Mouse (Mus musculus) liver, adult 2 months (tissue): ENCODE measurements at regions not wholly inside any gene's neighbourhood (a gene's known extent, or its start where the extent isn't known, plus 50 kb on each side); places are given as distances from the start of the nearest gene placed in this dataset.

Source experiments
- DNase-seq: peaks from one replicate; pipeline ENCODE4 v3.0.0-alpha.2; 2011; ENCODE audit warnings: low read depth, low spot score; ENCODE audit errors: extremely low read depth
- H3K27ac ChIP-seq: fragments of 200-500 bp; replicated peaks from 2 replicates; pipeline ENCODE4 v1.5.1; 2012; ENCODE audit warnings: low read depth, mild to moderate bottlenecking, control low read depth, inconsistent platforms, low read length; ENCODE audit not compliant: insufficient read depth
- H3K27me3 ChIP-seq: fragments of 200-500 bp; 2 replicates; pipeline ENCODE4 v1.6.1; 2012; ENCODE audit warnings: mild to moderate bottlenecking, moderate library complexity, low read length, inconsistent platforms; ENCODE audit not compliant: control insufficient read depth, insufficient read depth
- H3K36me3 ChIP-seq: fragments of 200-500 bp; 2 replicates; pipeline ENCODE4 v1.6.1; 2012; ENCODE audit warnings: low read length, inconsistent platforms; ENCODE audit not compliant: control insufficient read depth, insufficient read depth
- H3K4me1 ChIP-seq: fragments of 200-500 bp; 2 replicates; pipeline ENCODE4 v1.6.1; 2011; ENCODE audit warnings: low read length; ENCODE audit not compliant: control insufficient read depth, insufficient read depth
- H3K4me3 ChIP-seq: fragments of 200-500 bp; 2 replicates; pipeline ENCODE4 v1.5.1; 2011; ENCODE audit warnings: low read depth, mild to moderate bottlenecking, control low read depth, low read length, moderate library complexity; ENCODE audit not compliant: insufficient read depth
- H3K79me2 ChIP-seq: fragments of 200-500 bp; 2 replicates; pipeline ENCODE4 v1.6.1; 2012; ENCODE audit warnings: inconsistent platforms, mild to moderate bottlenecking, low read length, moderate library complexity; ENCODE audit not compliant: control insufficient read depth, insufficient read depth
- H3K9ac ChIP-seq: fragments of 200-500 bp; 2 replicates; pipeline ENCODE4 v1.6.1; 2012; ENCODE audit warnings: low read depth, mild to moderate bottlenecking, control low read depth, inconsistent platforms, low read length
- CTCF ChIP-seq: fragments of 200-500 bp; IDR thresholded peaks from 2 replicates; pipeline ENCODE4 v1.5.1; 2011; ENCODE audit warnings: low read depth, low read length, control low read depth
- POLR2A ChIP-seq: fragments of 200-500 bp; IDR thresholded peaks from 2 replicates; pipeline ENCODE4 v1.6.1; 2011; ENCODE audit warnings: low read length, control low read depth; ENCODE audit not compliant: insufficient read depth; ENCODE audit errors: extremely low read depth
- WGBS: fragments of 180-500 bp; shearing (Covaris S2); methylation state at CpG from one replicate; pipeline ENCODE4 v1.1.7; 2018; 5-methylcytosine and 5-hydroxymethylcytosine counted together

DNA sequence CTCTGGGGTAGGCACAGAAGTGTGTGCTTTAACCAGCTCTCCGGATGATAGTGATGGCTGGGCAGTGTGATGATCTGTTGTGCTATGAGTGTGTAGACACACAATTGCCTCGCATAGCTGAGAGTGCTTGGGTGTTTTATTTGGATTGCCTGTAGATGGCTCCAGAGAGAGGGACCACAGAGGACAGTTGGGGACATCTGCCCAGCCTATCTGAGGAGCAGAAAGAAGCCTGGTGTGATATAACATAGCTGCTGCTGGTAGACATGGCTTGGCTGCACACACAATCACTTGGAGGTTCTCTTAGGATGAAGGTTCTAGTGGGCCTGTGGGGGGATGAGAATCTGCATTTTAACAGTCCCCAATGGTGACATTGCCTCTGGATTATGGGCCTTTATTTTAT is 60.6 kb upstream of the Mphosph6 start:
- no peak for TF ChIP-seq POLR2A
- no peak for TF ChIP-seq CTCF
- no peak overlapping the region for H3K27ac ChIP-seq
- H3K4me3 ChIP-seq, result no peak overlapping the region
- no peaks in the 10 kb centered on the region for H3K36me3 ChIP-seq
- 50% methylated on average over 2 of the region's 2 CpGs for WGBS
- no peak overlapping the region for H3K9ac ChIP-seq
- 0 out of 2 replicates have a peak, but pooled peaks cover 6% of the 10 kb centered on the region for H3K27me3 ChIP-seq
- H3K4me1 ChIP-seq, result no peaks in the 10 kb centered on the region
- H3K79me2 ChIP-seq, result no peaks in the 10 kb centered on the region
- no peak for DNase-seq

GRCm38 (mm10) chr8:117859734-117860133 is 58.0 kb upstream of the Mphosph6 start:
- Histone ChIP-seq H3K27ac (no peak overlapping the region), H3K9ac (no peak overlapping the region), H3K79me2 (no peaks in the 10 kb centered on the region), H3K4me1 (no peaks in the 10 kb centered on the region), H3K27me3 (0 out of 2 replicates have a peak, but pooled peaks cover 6% of the 10 kb centered on the region), H3K36me3 (no peaks in the 10 kb centered on the region), H3K4me3 (no peak overlapping the region)
- WGBS, result 18% methylated on average over 11 of the region's 11 CpGs
- TF ChIP-seq POLR2A, result no peak
- no peak for TF ChIP-seq CTCF
- peak; percentile 16 for DNase-seq

GRCm38 (mm10) chr8:117859095-117859494 is 57.4 kb upstream of the Mphosph6 start:
- TF ChIP-seq POLR2A (no peak), CTCF (no peak)
- no peak overlapping the region for H3K27ac ChIP-seq
- 71% methylated on average over 7 of the region's 7 CpGs for WGBS
- DNase-seq, result no peak
- no peaks in the 10 kb centered on the region for H3K36me3 ChIP-seq
- no peak overlapping the region for H3K9ac ChIP-seq
- no peak overlapping the region for H3K4me3 ChIP-seq
- no peaks in the 10 kb centered on the region for H3K4me1 ChIP-seq
- H3K27me3 ChIP-seq, result 0 out of 2 replicates have a peak, but pooled peaks cover 6% of the 10 kb centered on the region
- H3K79me2 ChIP-seq, result no peaks in the 10 kb centered on the region

GRCm38 (mm10) chr8:117856121-117856520 is 54.4 kb upstream of the Mphosph6 start:
- Histone ChIP-seq H3K79me2 (no peaks in the 10 kb centered on the region), H3K27me3 (0 out of 2 replicates have a peak, but pooled peaks cover 6% of the 10 kb centered on the region)
- no peak for TF ChIP-seq POLR2A

DNA sequence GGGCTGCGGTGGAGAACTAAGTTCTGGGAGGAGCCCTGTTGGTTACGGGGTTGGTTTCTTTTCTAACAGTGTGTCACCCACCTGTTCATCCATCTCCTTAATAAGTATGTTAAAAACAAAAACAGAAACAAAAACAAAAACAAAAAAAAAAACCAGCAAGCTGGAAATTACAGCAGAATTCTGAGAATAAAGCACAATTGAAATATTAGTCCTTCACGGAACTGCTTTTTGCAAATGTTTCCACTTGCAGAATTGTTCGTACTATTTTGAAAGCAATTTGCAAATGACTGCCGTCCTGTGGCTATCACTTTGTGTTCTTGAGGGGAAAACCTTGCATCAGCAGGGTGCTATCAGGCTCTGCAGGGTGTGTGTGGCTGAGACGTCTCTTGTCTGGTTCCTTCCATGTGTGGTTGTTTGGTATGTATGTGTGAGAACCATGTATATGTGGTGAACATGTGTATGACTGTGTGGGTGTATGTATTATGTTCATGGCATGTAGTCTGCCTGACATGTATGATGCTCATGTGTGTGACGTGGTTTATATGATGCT is 53.3 kb upstream of the Mphosph6 start:
- Histone ChIP-seq H3K36me3 (no peaks in the 10 kb centered on the region), H3K4me1 (no peaks in the 10 kb centered on the region), H3K9ac (no peak overlapping the region), H3K79me2 (no peaks in the 10 kb centered on the region), H3K27me3 (0 out of 2 replicates have a peak, but pooled peaks cover 2% of the 10 kb centered on the region), H3K27ac (no peak overlapping the region), H3K4me3 (no peak overlapping the region)
- DNase-seq, result no peak
- no peak for TF ChIP-seq POLR2A
- no peak for TF ChIP-seq CTCF
- WGBS, result 86% methylated on average over 7 of the region's 7 CpGs

More at GRCm38 (mm10) chr8:117856121-117856520, 54.4 kb upstream of the Mphosph6 start:
- no peak overlapping the region for H3K9ac ChIP-seq
- WGBS, result 87% methylated on average over 13 of the region's 13 CpGs
- no peak overlapping the region for H3K27ac ChIP-seq
- no peak for DNase-seq
- H3K36me3 ChIP-seq, result no peaks in the 10 kb centered on the region
- H3K4me1 ChIP-seq, result no peaks in the 10 kb centered on the region
- H3K4me3 ChIP-seq, result no peak overlapping the region

GRCm38 (mm10) chr8:117854301-117854700 is 52.6 kb upstream of the Mphosph6 start:
- no peaks in the 10 kb centered on the region for H3K27me3 ChIP-seq
- no peak overlapping the region for H3K9ac ChIP-seq
- H3K4me3 ChIP-seq, result no peak overlapping the region
- H3K79me2 ChIP-seq, result no peaks in the 10 kb centered on the region
- no peaks in the 10 kb centered on the region for H3K4me1 ChIP-seq
- 80% methylated on average over 11 of the region's 11 CpGs for WGBS
- TF ChIP-seq CTCF (no peak), POLR2A (no peak)
- H3K27ac ChIP-seq, result no peak overlapping the region
- DNase-seq, result no peak
- H3K36me3 ChIP-seq, result no peaks in the 10 kb centered on the region
